Mouse (Mus musculus): Measurements from ENCODE around the gene Stk32b. TPM values are rescaled to one million over a fixed set of nuclear protein-coding genes. Genes with fewer than 3 reads are reported as not detected.

The Stk32b gene
- polyA plus RNA-seq, 1 experiment from 2014 or later, result 3.3 TPM

- Histone ChIP-seq H3K27ac (replicated peaks) (no peak overlapping the region), H3K9ac (no peak overlapping the region), H3K27me3 (no peaks in the 10 kb centered on the region), H3K9me3 (replicated peaks) (no peaks in the 10 kb centered on the region), H3K36me3 (no peaks in the 10 kb centered on the region), H3K4me3 (replicated peaks) (no peak overlapping the region), H3K4me2 (replicated peaks) (no peak overlapping the region), H3K4me1 (no peaks in the 10 kb centered on the region)
- 78% methylated on average over 5 of the region's 5 CpGs for WGBS
- no peak for ATAC-seq (ENCODE audit: insufficient number of reproducible peaks, low FRiP score, low TSS enrichment, low read depth)
Measured at GRCm38 (mm10) chr5:37587861-37588260, 129.1 kb downstream of the Stk32b start.

GRCm38 (mm10) chr5:37586071-37586470 lies 130.9 kb downstream of the Stk32b start:
- WGBS, result 70% methylated on average over 6 of the region's 6 CpGs
- no peaks in the 10 kb centered on the region for H3K27me3 ChIP-seq
- H3K4me1 ChIP-seq, result no peaks in the 10 kb centered on the region
- no peaks in the 10 kb centered on the region for H3K36me3 ChIP-seq
- no peak overlapping the region for H3K9ac ChIP-seq
- H3K9me3 ChIP-seq (replicated peaks), result no peaks in the 10 kb centered on the region
- H3K4me2 ChIP-seq (replicated peaks), result no peak overlapping the region
- ATAC-seq (ENCODE audit: insufficient number of reproducible peaks, low FRiP score, low TSS enrichment, low read depth), result no peak
- H3K27ac ChIP-seq (replicated peaks), result no peak overlapping the region
- no peak overlapping the region for H3K4me3 ChIP-seq (replicated peaks)

- H3K4me3 ChIP-seq (replicated peaks), result no peak overlapping the region
- H3K36me3 ChIP-seq, result no peaks in the 10 kb centered on the region
- WGBS, result 74% methylated on average over 6 of the region's 6 CpGs
- H3K27ac ChIP-seq (replicated peaks), result no peak overlapping the region
- no peaks in the 10 kb centered on the region for H3K4me1 ChIP-seq
- no peaks in the 10 kb centered on the region for H3K27me3 ChIP-seq
- H3K4me2 ChIP-seq (replicated peaks), result no peak overlapping the region
- H3K9me3 ChIP-seq (replicated peaks), result no peaks in the 10 kb centered on the region
- H3K9ac ChIP-seq, result no peak overlapping the region
- ATAC-seq (ENCODE audit: insufficient number of reproducible peaks, low FRiP score, low TSS enrichment, low read depth), result no peak
Measured at GRCm38 (mm10) chr5:37575427-37575826, 141.5 kb downstream of the Stk32b start.

GRCm38 (mm10) chr5:37557274-37557815 lies 159.6 kb downstream of the Stk32b start:
- no peak overlapping the region for H3K9ac ChIP-seq
- no peak for ATAC-seq (ENCODE audit: insufficient number of reproducible peaks, low FRiP score, low TSS enrichment, low read depth)
- H3K27me3 ChIP-seq, result no peaks in the 10 kb centered on the region
- 62% methylated on average over 6 of the region's 6 CpGs for WGBS
- no peaks in the 10 kb centered on the region for H3K36me3 ChIP-seq
- no peak overlapping the region for H3K4me3 ChIP-seq (replicated peaks)
- no peak overlapping the region for H3K27ac ChIP-seq (replicated peaks)
- H3K4me1 ChIP-seq, result no peaks in the 10 kb centered on the region
- no peaks in the 10 kb centered on the region for H3K9me3 ChIP-seq (replicated peaks)
- no peak overlapping the region for H3K4me2 ChIP-seq (replicated peaks)

- no peak overlapping the region for H3K9ac ChIP-seq
- no peak overlapping the region for H3K4me3 ChIP-seq (replicated peaks)
- no peaks in the 10 kb centered on the region for H3K36me3 ChIP-seq
- no peaks in the 10 kb centered on the region for H3K27me3 ChIP-seq
- no peak overlapping the region for H3K27ac ChIP-seq (replicated peaks)
- no peak for ATAC-seq (ENCODE audit: insufficient number of reproducible peaks, low FRiP score, low TSS enrichment, low read depth)
- H3K4me2 ChIP-seq (replicated peaks), result no peak overlapping the region
- no peaks in the 10 kb centered on the region for H3K9me3 ChIP-seq (replicated peaks)
- WGBS, result 88% methylated on average over 4 of the region's 4 CpGs
- H3K4me1 ChIP-seq, result no peaks in the 10 kb centered on the region
Measured at GRCm38 (mm10) chr5:37554231-37554630, 162.7 kb downstream of the Stk32b start.

GRCm38 (mm10) chr5:37551649-37552048 lies 165.3 kb downstream of the Stk32b start:
- H3K9me3 ChIP-seq (replicated peaks), result no peaks in the 10 kb centered on the region
- no peak for ATAC-seq (ENCODE audit: insufficient number of reproducible peaks, low FRiP score, low TSS enrichment, low read depth)
- WGBS, result 68% methylated on average over 5 of the region's 5 CpGs

GRCm38 (mm10) chr5:37535726-37536293 lies 181.2 kb downstream of the Stk32b start:
- Histone ChIP-seq H3K4me1 (no peaks in the 10 kb centered on the region), H3K36me3 (no peaks in the 10 kb centered on the region)

More at GRCm38 (mm10) chr5:37551649-37552048, 165.3 kb downstream of the Stk32b start:
- no peak overlapping the region for H3K27ac ChIP-seq (replicated peaks)
- no peak overlapping the region for H3K4me3 ChIP-seq (replicated peaks)
- no peak overlapping the region for H3K9ac ChIP-seq
- no peaks in the 10 kb centered on the region for H3K36me3 ChIP-seq
- H3K27me3 ChIP-seq, result no peaks in the 10 kb centered on the region
- H3K4me1 ChIP-seq, result no peaks in the 10 kb centered on the region
- H3K4me2 ChIP-seq (replicated peaks), result no peak overlapping the region

GRCm38 (mm10) chr5:37535227-37535626 lies 181.7 kb downstream of the Stk32b start:
- Histone ChIP-seq H3K27ac (replicated peaks) (no peak overlapping the region), H3K4me1 (no peaks in the 10 kb centered on the region), H3K4me2 (replicated peaks) (no peak overlapping the region), H3K9ac (no peak overlapping the region), H3K27me3 (no peaks in the 10 kb centered on the region), H3K9me3 (replicated peaks) (no peaks in the 10 kb centered on the region), H3K36me3 (no peaks in the 10 kb centered on the region), H3K4me3 (replicated peaks) (no peak overlapping the region)
- 75% methylated on average over 5 of the region's 5 CpGs for WGBS
- ATAC-seq (ENCODE audit: insufficient number of reproducible peaks, low FRiP score, low TSS enrichment, low read depth), result no peak

More at GRCm38 (mm10) chr5:37535726-37536293, 181.2 kb downstream of the Stk32b start:
- no peak for ATAC-seq (ENCODE audit: insufficient number of reproducible peaks, low FRiP score, low TSS enrichment, low read depth)
- H3K27ac ChIP-seq (replicated peaks), result no peak overlapping the region
- 55% methylated on average over 4 of the region's 4 CpGs for WGBS
- H3K4me3 ChIP-seq (replicated peaks), result no peak overlapping the region
- H3K4me2 ChIP-seq (replicated peaks), result no peak overlapping the region
- H3K9me3 ChIP-seq (replicated peaks), result no peaks in the 10 kb centered on the region
- no peak overlapping the region for H3K9ac ChIP-seq
- no peaks in the 10 kb centered on the region for H3K27me3 ChIP-seq

- Histone ChIP-seq H3K4me1 (no peaks in the 10 kb centered on the region), H3K27ac (replicated peaks) (no peak overlapping the region), H3K4me3 (replicated peaks) (no peak overlapping the region), H3K9ac (no peak overlapping the region), H3K36me3 (no peaks in the 10 kb centered on the region), H3K27me3 (no peaks in the 10 kb centered on the region), H3K9me3 (replicated peaks) (no peaks in the 10 kb centered on the region), H3K4me2 (replicated peaks) (no peak overlapping the region)
- 79% methylated on average over 5 of the region's 5 CpGs for WGBS
- no peak for ATAC-seq (ENCODE audit: insufficient number of reproducible peaks, low FRiP score, low TSS enrichment, low read depth)
Measured at GRCm38 (mm10) chr5:37525363-37525762, 191.6 kb downstream of the Stk32b start.

- H3K4me3 ChIP-seq (replicated peaks), result no peak overlapping the region
- WGBS, result 74% methylated on average over 3 of the region's 3 CpGs
- ATAC-seq (ENCODE audit: insufficient number of reproducible peaks, low FRiP score, low TSS enrichment, low read depth), result no peak
Measured at GRCm38 (mm10) chr5:37520441-37520840, 196.5 kb downstream of the Stk32b start.

GRCm38 (mm10) chr5:37512479-37512878 lies 204.5 kb downstream of the Stk32b start:
- ATAC-seq (ENCODE audit: insufficient number of reproducible peaks, low FRiP score, low TSS enrichment, low read depth), result no peak
- Histone ChIP-seq H3K4me3 (replicated peaks) (no peak overlapping the region), H3K9ac (no peak overlapping the region), H3K27me3 (no peaks in the 10 kb centered on the region), H3K27ac (replicated peaks) (no peak overlapping the region), H3K4me2 (replicated peaks) (no peak overlapping the region), H3K36me3 (no peaks in the 10 kb centered on the region), H3K9me3 (replicated peaks) (no peaks in the 10 kb centered on the region), H3K4me1 (no peaks in the 10 kb centered on the region)
- WGBS, result 19% methylated on average over 2 of the region's 2 CpGs

More at GRCm38 (mm10) chr5:37520441-37520840, 196.5 kb downstream of the Stk32b start:
- Histone ChIP-seq H3K4me1 (no peaks in the 10 kb centered on the region), H3K27me3 (no peaks in the 10 kb centered on the region), H3K4me2 (replicated peaks) (no peak overlapping the region), H3K9ac (no peak overlapping the region), H3K9me3 (replicated peaks) (no peaks in the 10 kb centered on the region), H3K27ac (replicated peaks) (no peak overlapping the region), H3K36me3 (no peaks in the 10 kb centered on the region)

Measured in embryonic facial prominence, embryonic 15.5 days (tissue).